Mouse (Mus musculus) kidney, postnatal 25 days (tissue): ENCODE results near the gene Rph3a.

Experiments
- DNase-seq, 2 experiments: peaks; one replicate each; pipeline ENCODE4 v3.0.0; 2021; ENCODE audit warnings: mixed read lengths in 2 of 2

Rph3a gene

GRCm38 (mm10) chr5:121009811-121010569 is at the start of gene Rph3a:
TSS of gene Rph3a (minus strand) at chr5:121010092.
- no peak for DNase-seq

- no peak for DNase-seq
Observed at GRCm38 (mm10) chr5:121058261-121058660, 48.4 kb upstream of the Rph3a start.

- DNase-seq: no peak
Observed at GRCm38 (mm10) chr5:121053886-121054285, 44.0 kb upstream of the Rph3a start.

- no peak for DNase-seq
Observed at GRCm38 (mm10) chr5:121041791-121042190, 31.9 kb upstream of the Rph3a start.

GRCm38 (mm10) chr5:121039465-121039864 is 29.6 kb upstream of the Rph3a start:
- DNase-seq: no peak

- DNase-seq: no peak
Observed at GRCm38 (mm10) chr5:121030161-121030560, 20.3 kb upstream of the Rph3a start.

GRCm38 (mm10) chr5:121019505-121019904 is 9.6 kb upstream of the Rph3a start:
- DNase-seq: no peak

GRCm38 (mm10) chr5:121017699-121018098 is 7.8 kb upstream of the Rph3a start:
- DNase-seq: no peak

- DNase-seq: no peak
Observed at GRCm38 (mm10) chr5:121016405-121016804, 6.5 kb upstream of the Rph3a start.

GRCm38 (mm10) chr5:121014496-121014895 is 4.6 kb upstream of the Rph3a start:
- DNase-seq: no peak

- no peak for DNase-seq
Observed at GRCm38 (mm10) chr5:121011962-121012361, 2.1 kb upstream of the Rph3a start.

- DNase-seq: peak; percentile 31 to 42
Observed at GRCm38 (mm10) chr5:121009406-121009805, 486 bp downstream of the Rph3a start.

GRCm38 (mm10) chr5:121008411-121009239 is 1.3 kb downstream of the Rph3a start:
- no peak for DNase-seq

GRCm38 (mm10) chr5:121007563-121007962 is 2.3 kb downstream of the Rph3a start:
- DNase-seq: no peak

GRCm38 (mm10) chr5:121007130-121007529 is 2.8 kb downstream of the Rph3a start:
- DNase-seq: no peak

- DNase-seq: no peak
Observed at GRCm38 (mm10) chr5:121006176-121006575, 3.7 kb downstream of the Rph3a start.

GRCm38 (mm10) chr5:121003781-121004180 is 6.1 kb downstream of the Rph3a start:
- DNase-seq: no peak

- DNase-seq: no peak
Observed at GRCm38 (mm10) chr5:120999573-120999972, 10.3 kb downstream of the Rph3a start.

GRCm38 (mm10) chr5:120988373-120988772 is 21.5 kb downstream of the Rph3a start:
- no peak for DNase-seq

GRCm38 (mm10) chr5:120983029-120983428 is 26.9 kb downstream of the Rph3a start:
- DNase-seq: peak in 1 of 2 experiments; percentile 5

- DNase-seq: no peak
Observed at GRCm38 (mm10) chr5:120981211-120981610, 28.7 kb downstream of the Rph3a start.

GRCm38 (mm10) chr5:120980116-120980515 is 29.8 kb downstream of the Rph3a start:
- DNase-seq: no peak

- no peak for DNase-seq
Observed at GRCm38 (mm10) chr5:120976138-120976537, 33.8 kb downstream of the Rph3a start.

- no peak for DNase-seq
Observed at GRCm38 (mm10) chr5:120974522-120974921, 35.4 kb downstream of the Rph3a start.
